Mouse (Mus musculus) heart, adult 2 months (tissue): ENCODE measurements around the gene Calr4.

Experiments used
- CTCF ChIP-seq: fragments of 200-600 bp; IDR thresholded peaks from 2 replicates; pipeline ENCODE4 v1.8.1; 2022; ENCODE audit warnings: antibody characterized with exemption, mild to moderate bottlenecking, moderate library complexity
- POLR2A ChIP-seq: fragments of 200-500 bp; IDR thresholded peaks from 2 replicates; pipeline ENCODE4 v1.6.1; 2011; ENCODE audit warnings: mild to moderate bottlenecking, low read depth, low read length, control low read depth; ENCODE audit not compliant: insufficient read depth

GRCm38 (mm10) chr4:109253664-109254151 lies 19.4 kb downstream of the Calr4 start:
- TF ChIP-seq CTCF (no peak), POLR2A (no peak)
